Mouse (Mus musculus) liver, embryonic 14.5 days (tissue): ENCODE data around the gene Ssu72. TPM values are rescaled to one million over a fixed set of nuclear protein-coding genes. Genes with fewer than 3 reads are reported as not detected.

Experiments used
- ATAC-seq: fragments of 200-750 bp; cut with Nextera tagmentation; 2 replicates; pipeline ENCODE4 v1.8.0; 2017; ENCODE audit warnings: moderate number of reproducible peaks, mild to moderate bottlenecking, moderate library complexity; ENCODE audit not compliant: insufficient read depth
- DNase-seq, 3 experiments: peaks; one replicate each; pipeline ENCODE4 v3.0.0-alpha.2; 2012 to 2013; ENCODE audit warnings: low read depth in 3 of 3, low spot score in 3 of 3
- H3K27ac ChIP-seq: fragments of 300-500 bp; sonication (generic); 2 replicates; pipeline ENCODE4 v1.5.1; 2014; ENCODE audit warnings: moderate library complexity, mild to moderate bottlenecking, control low read depth, inconsistent platforms
- H3K27me3 ChIP-seq: fragments of 300-500 bp; sonication (generic); 2 replicates; pipeline ENCODE4 v1.6.1; 2014; ENCODE audit warnings: mild to moderate bottlenecking, low read length, moderate library complexity; ENCODE audit not compliant: control insufficient read depth, insufficient read depth
- H3K36me3 ChIP-seq: fragments of 300-500 bp; sonication (generic); replicated peaks from 2 replicates; pipeline ENCODE4 v1.6.1; 2014; ENCODE audit warnings: low read depth; ENCODE audit not compliant: control insufficient read depth, insufficient read depth
- H3K4me1 ChIP-seq, 2 experiments: fragments of 200-500 bp in 1 of 2; fragments of 300-500 bp in 1 of 2; sonication (generic) in 1 of 2; replicated peaks; 2 replicates each; pipeline ENCODE4 v1.6.1; 2012 to 2014; ENCODE audit warnings: antibody characterized with exemption in 1 of 2, inconsistent platforms in 1 of 2, low read length in 1 of 2; ENCODE audit not compliant: control insufficient read depth in 2 of 2, insufficient read depth in 2 of 2
- H3K4me2 ChIP-seq: fragments of 300-500 bp; sonication (generic); 2 replicates; pipeline ENCODE4 v1.6.1; 2014; ENCODE audit warnings: low read depth, mild to moderate bottlenecking, control low read depth, moderate library complexity
- H3K4me3 ChIP-seq, 2 experiments: fragments of 200-500 bp in 1 of 2; fragments of 300-500 bp in 1 of 2; sonication (generic) in 1 of 2; 2 replicates each; pipeline ENCODE4 v1.5.1; 2012 to 2014; ENCODE audit warnings: low read depth in 2 of 2, low read length in 2 of 2, mild to moderate bottlenecking in 2 of 2, control low read depth in 1 of 2, inconsistent platforms in 1 of 2, moderate library complexity in 1 of 2; ENCODE audit not compliant: insufficient read depth in 1 of 2
- H3K9ac ChIP-seq: fragments of 300-500 bp; sonication (generic); replicated peaks from 2 replicates; pipeline ENCODE4 v1.6.1; 2014; ENCODE audit warnings: mild to moderate bottlenecking, control low read depth, moderate library complexity
- H3K9me3 ChIP-seq: fragments of 300-500 bp; sonication (generic); 2 replicates; pipeline ENCODE4 v1.6.1; 2016; ENCODE audit warnings: low read length, mixed read lengths; ENCODE audit not compliant: control insufficient read depth
- CTCF ChIP-seq: IDR thresholded peaks from 2 replicates; pipeline ENCODE4 v1.5.1; 2016; ENCODE audit warnings: antibody characterized with exemption, low read depth, control low read depth
- EP300 ChIP-seq: IDR thresholded peaks from 2 replicates; pipeline ENCODE4 v1.6.1; 2016; ENCODE audit warnings: antibody characterized with exemption, low read depth
- WGBS: fragments of 180-500 bp; shearing (Covaris S2); extraction: QIAGEN DNeasy Blood & Tissue Kit; methylation state at CpG from one replicate; pipeline ENCODE4 v1.1.7; 2014; ENCODE audit not compliant: insufficient replicate concordance; 5-methylcytosine and 5-hydroxymethylcytosine counted together
- polyA plus RNA-seq, 2 experiments: library from polyadenylated mRNA; depleted of rRNA in 1 of 2; stranded (reverse) in 1 of 2; unstranded in 1 of 2; fragments of >200 nt; fragmentation: Nextera tagmentation in 1 of 2; extraction: Ambion mirVana in 1 of 2; gene quantifications; 2 replicates each; pipeline versions ENCODE4 v1.2.1 to v1.2.3; 2012 to 2014

Gene Ssu72
- polyA plus RNA-seq, 2 experiments: 38.6 to 56.9 TPM

DNA sequence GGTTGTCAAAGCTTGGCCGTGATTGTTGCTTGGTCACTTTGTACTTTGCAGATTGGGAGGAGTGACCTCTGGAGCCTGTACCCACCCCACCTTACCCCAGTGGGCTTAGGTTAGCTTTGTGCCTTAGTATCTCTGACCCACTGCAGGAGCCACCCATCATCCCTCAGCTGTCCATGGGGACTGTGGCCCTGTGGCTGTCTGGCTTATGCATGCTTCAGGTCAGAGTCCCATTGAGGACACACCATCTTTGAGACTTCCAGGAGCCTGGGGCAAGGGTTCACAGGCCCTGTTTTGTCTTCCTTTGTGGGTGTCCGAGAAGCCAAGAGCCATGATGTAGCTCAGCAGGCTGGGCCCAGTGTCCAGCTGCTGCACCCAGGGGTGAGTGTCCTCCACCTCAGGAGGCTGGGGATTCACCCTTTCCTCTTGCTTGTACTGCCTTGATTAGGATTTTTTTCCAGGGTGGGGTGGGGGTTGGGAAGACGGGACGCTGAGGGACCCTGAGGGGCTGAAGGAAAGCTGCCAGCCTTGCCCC is 9.0 kb upstream of the Ssu72 start:
- H3K9me3 ChIP-seq: no peaks in the 10 kb centered on the region
- no peaks in the 10 kb centered on the region; a peak in 1 of 4 replicates for H3K4me1 ChIP-seq
- no peak for TF ChIP-seq CTCF
- TF ChIP-seq EP300: no peak
- H3K4me3 ChIP-seq: no peak overlapping the region
- WGBS: 68% methylated on average over 4 of the region's 4 CpGs
- no peaks in the 10 kb centered on the region for H3K36me3 ChIP-seq
- no peak overlapping the region for H3K27ac ChIP-seq
- H3K9ac ChIP-seq: no peak overlapping the region
- H3K27me3 ChIP-seq: peaks cover 30% of the 10 kb centered on the region
- ATAC-seq (no peak), DNase-seq (no peak)
- H3K4me2 ChIP-seq: no peak overlapping the region

DNA sequence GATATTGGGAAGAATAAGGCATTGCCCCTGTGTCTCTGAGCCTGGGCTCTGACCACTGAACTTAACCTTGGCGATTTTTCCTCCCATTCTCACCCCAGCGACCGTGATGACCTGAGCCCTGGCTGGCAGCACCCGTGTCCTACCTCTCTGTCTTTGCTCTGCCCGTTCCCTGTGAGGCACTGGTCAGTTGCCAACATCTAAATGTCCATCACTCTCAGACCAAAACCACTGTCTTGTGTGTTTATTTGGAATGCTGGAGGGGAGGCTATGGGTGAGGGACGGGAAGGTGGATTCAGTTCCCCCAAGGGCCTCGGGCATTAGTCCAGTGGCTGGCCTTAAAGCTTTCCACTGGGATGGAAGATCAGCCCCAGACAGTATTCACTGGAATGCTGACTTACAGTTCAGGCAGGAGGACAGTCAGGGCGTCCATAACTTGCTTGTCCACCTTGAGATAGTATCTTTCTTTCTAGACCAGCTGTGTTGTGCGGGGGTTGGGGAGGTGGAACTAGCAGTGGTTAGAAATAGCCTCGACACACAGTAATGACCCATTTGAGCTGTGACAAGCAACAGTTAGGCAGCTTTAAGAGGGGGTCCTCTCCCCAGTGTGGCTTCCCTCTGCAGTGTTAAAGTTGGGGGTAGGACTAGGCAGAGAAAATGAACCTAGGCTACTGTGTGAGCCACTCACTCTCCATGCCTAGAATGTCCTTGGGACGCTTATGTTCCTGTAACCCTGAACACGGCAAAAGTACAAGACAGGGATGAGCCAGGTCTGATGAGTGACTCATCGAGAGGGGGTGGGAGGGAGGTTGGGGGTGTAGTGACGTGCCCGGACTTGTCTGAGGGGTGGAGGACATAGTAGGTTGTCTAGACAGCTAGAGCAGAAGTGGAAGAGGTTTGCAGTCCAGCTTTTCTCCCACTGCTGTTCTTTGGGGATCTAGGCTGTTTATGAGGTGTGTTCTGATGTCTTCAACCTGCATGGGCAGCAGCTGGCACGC is 8.0 kb upstream of the Ssu72 start:
- Histone ChIP-seq H3K36me3 (no peaks in the 10 kb centered on the region), H3K9ac (no peak overlapping the region), H3K27me3 (peaks cover 30% of the 10 kb centered on the region), H3K4me3 (no peak overlapping the region), H3K9me3 (no peaks in the 10 kb centered on the region), H3K27ac (no peak overlapping the region), H3K4me2 (no peak overlapping the region), H3K4me1 (no peaks in the 10 kb centered on the region; a peak in 1 of 4 replicates)
- TF ChIP-seq CTCF (no peak), EP300 (no peak)
- WGBS: 52% methylated on average over 16 of the region's 16 CpGs
- no peak for DNase-seq
- ATAC-seq: no peak

DNA sequence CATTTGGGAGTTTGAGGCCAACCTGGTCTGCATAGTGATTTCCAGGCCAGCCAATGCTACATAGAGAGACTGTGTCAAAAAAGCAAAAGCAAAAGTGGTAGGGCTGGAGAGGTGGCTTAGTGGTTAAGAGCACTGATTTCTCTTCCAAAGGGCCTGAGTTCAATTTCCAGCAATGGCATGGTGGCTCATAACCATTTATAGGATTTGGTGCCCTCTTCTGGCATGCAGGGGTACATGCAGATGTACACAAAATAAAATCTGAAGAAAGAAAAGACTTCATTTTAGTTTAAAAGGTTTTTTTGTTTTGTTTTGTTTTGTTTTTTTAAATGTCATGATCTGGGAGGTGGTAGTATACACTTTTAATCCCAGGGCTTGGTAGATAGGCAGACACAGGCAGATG is 4.2 kb upstream of the Ssu72 start:
- Histone ChIP-seq H3K27ac (no peak overlapping the region), H3K9ac (no peak overlapping the region), H3K36me3 (no peaks in the 10 kb centered on the region), H3K9me3 (no peaks in the 10 kb centered on the region), H3K4me2 (no peak overlapping the region), H3K4me1 (peaks cover 0 to 5% of the 10 kb centered on the region in 2 experiments; a peak in 2 of 4 replicates), H3K27me3 (peaks cover 7% of the 10 kb centered on the region), H3K4me3 (no peak overlapping the region)
- DNase-seq (no peak), ATAC-seq (no peak)
- TF ChIP-seq CTCF: peak; percentile 65
- no peak for TF ChIP-seq EP300

DNA sequence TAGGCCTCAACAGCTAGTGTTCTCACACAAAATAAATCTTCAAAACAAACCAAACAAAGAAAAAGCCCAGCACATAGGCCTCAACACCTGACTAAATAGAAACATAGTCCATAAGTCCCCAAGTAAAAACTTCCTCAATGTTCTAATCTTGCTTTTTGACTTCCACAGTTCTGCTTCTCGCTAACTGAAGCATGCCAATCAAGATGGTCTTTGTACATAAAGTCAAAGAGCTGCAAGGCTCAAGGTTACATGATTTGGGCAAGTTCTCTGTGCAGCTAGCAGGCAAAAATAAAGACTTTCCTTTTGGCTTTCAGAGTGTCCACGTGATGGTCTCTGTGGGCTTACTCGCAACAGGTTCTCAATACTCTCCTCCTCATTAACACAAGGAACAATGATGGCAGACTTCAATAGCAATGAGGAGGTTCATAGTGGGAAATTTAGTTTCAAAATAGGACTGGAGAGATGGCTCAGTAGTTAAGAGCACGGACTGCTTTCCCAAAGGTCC is 1.1 kb upstream of the Ssu72 start:
- H3K4me1 ChIP-seq: peaks cover 5 to 10% of the 10 kb centered on the region in 2 experiments
- no peaks in the 10 kb centered on the region for H3K36me3 ChIP-seq
- no peaks in the 10 kb centered on the region; the same call in 1 of the 2 replicates for H3K27me3 ChIP-seq
- H3K9ac ChIP-seq: no peak overlapping the region
- DNase-seq: no peak
- H3K27ac ChIP-seq: no peak overlapping the region
- WGBS: 81% methylated on average over 4 of the region's 4 CpGs
- no peak overlapping the region for H3K4me3 ChIP-seq
- no peaks in the 10 kb centered on the region for H3K9me3 ChIP-seq
- TF ChIP-seq CTCF (no peak), EP300 (no peak)
- no peak for ATAC-seq
- peak overlapping the region; percentile 93 for H3K4me2 ChIP-seq

DNA sequence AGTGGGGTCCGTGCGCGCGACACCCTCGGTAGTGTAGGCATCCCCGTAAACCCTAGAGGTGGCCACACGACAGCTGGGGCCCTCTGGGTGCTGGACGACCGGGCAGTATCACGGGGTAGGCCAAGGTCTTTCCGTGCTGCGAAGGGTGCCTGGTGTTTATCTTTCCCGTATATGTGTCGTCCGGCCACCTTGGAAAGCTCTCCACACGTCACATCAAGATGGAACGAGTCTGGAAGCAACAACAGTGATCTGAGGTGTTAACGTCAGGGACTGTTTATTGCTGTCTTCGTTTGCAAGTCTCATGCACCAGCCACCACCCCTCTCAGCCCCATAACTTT is 961 bp downstream of the Ssu72 start:
- H3K27me3 ChIP-seq: no peaks in the 10 kb centered on the region
- peak overlapping the region; percentile 73 for H3K4me2 ChIP-seq
- no peaks in the 10 kb centered on the region for H3K36me3 ChIP-seq
- H3K9ac ChIP-seq: peak overlapping the region; percentile 84
- no peak for ATAC-seq
- under 1% methylated on average over 19 of the region's 19 CpGs for WGBS
- H3K4me3 ChIP-seq: peak overlapping the region; percentile 78 to 80
- H3K9me3 ChIP-seq: no peaks in the 10 kb centered on the region
- DNase-seq: peak; percentile 29 to 44 (median 34)
- peak overlapping the region; percentile 87 for H3K27ac ChIP-seq
- peaks cover 5 to 13% of the 10 kb centered on the region in 2 experiments for H3K4me1 ChIP-seq
- TF ChIP-seq CTCF (no peak), EP300 (no peak)
